Mouse (Mus musculus): ENCODE results near the gene Nup188.
A peak's percentile ranks its signal among the peaks of the same experiment; 100 is the strongest.

Nup188 gene

DNA sequence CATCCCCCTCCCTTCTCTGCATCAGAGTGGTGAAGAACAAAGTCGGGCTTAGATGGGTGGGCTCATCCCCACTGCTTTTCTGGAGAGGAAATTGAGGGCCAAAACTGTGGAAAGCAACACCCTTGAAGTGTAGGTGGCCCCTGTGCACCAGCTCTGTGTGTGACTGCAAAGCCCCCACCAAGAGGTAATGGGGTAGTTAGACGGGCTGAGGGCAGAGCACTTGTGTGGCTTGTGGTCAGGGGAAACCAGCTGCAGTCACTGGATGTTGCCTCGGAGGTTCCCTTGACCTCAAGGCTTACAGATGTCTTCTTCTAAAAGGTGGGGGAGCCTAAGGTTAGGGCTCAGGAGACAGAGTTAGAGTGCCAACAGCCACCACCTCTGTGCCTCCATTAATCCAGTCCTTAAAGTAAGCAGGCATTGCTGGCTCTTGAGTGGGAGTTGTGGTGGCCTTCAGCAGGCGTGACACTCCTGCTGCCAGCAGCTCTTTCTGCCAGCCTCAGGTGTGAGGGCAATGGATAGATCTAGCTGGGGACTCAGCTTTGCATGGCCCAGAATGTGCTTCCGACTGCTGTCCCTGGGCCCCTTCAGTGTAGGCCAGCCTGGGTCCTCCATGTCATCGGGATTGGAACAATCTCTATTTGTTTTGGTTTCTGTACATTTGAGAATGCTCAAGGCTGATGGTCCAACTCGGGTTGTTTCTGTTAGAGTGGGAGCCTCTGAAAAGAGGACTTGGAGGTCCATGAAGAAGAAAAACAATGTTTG lies 28.3 kb upstream of the Nup188 start:
- no peak for DNase-seq

DNA sequence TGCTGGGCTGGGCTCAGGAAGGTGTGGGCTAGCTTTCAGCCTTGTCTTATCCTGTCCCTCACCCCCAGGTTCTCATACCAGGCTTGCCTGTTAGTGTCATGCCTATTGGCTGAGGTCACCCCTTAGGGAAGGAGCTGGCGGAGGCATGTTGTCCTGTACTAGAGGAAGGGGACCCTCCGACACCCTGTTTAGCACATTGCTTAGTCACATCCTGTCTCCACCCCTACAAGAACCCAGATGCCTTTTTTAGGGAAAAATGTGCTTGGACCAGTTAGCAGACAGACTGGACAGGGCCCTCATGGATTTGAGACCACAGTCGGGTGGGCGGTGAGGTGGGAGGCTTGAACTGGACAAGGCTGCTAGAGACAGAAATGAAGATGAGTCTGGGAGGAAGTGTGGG lies 27.6 kb upstream of the Nup188 start:
- DNase-seq, result no peak

DNA sequence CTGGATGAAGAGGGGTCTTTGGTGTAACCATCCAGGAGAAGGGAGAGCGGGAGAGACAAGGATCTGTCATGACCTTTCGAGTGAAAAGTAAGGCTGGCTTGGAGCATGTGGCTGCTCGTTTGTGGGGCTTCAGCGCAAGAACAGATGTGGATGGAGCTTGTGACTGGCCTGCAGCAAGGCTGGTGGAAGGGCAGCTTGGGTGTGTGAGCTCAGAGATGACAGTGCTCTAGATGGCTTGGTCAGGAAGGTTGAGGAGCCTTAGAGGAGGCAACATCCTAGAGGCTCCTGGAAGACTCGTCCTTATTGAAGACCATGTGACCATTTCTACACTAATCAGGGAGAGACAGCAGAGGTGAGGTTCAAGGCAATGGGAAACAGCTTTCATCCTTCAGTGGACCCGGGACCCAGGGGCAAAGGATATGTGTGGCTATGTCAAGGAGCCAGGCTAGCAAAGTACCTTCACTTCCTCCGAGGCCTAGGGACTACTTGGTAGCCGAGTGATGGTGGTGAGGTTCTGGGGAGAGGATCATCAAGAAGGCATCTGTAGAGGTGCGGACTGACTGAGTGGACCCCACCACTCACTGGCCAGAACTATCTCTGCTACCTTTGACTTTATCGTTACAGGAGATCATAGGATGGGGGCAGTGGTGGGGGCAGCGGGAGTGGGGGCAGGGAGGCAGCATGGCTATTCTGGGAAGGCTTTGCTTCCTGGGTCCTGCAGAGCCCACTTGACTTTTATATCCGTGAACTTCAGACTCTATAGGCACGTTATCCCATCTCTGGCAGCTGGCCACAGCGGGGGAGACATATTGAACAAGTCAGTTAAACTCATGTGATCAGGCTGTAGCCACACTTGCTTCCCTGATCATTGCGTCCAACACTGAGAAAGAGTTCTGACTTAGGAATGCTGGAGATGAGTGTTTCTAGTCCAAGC lies 26.8 kb upstream of the Nup188 start:
- DNase-seq, result no peak

DNA sequence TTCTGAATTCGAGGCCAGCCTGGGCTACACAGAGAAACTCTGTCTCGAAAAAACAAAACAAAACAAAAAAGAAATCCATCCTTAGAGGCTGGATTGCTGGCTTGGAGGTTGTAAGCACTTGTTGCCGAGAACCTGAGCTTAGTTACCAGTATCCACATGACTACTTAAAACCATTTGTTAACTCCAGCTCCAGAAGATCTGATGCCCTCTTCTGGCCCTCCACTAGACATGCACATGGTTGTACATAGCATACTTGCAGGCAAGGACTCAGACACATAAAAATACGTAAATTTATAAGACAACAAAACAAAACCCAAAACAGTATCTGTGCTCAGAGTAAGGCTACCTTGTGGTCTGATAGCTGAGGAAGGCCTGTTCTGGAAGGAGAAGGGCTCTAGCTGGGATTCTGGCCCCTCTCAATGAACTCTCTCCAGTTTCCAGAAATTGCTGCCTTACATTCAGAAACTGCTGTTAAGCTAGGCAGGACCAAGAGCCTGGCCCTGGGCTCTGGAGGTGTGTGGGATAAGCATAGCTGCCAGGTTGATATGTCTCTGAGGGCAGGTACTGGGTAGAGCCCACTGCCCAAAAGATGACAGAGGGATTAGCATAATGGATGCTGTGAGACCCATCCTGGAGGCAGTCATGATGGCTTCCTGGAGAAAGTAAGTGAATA lies 25.0 kb upstream of the Nup188 start:
- no peak for DNase-seq

DNA sequence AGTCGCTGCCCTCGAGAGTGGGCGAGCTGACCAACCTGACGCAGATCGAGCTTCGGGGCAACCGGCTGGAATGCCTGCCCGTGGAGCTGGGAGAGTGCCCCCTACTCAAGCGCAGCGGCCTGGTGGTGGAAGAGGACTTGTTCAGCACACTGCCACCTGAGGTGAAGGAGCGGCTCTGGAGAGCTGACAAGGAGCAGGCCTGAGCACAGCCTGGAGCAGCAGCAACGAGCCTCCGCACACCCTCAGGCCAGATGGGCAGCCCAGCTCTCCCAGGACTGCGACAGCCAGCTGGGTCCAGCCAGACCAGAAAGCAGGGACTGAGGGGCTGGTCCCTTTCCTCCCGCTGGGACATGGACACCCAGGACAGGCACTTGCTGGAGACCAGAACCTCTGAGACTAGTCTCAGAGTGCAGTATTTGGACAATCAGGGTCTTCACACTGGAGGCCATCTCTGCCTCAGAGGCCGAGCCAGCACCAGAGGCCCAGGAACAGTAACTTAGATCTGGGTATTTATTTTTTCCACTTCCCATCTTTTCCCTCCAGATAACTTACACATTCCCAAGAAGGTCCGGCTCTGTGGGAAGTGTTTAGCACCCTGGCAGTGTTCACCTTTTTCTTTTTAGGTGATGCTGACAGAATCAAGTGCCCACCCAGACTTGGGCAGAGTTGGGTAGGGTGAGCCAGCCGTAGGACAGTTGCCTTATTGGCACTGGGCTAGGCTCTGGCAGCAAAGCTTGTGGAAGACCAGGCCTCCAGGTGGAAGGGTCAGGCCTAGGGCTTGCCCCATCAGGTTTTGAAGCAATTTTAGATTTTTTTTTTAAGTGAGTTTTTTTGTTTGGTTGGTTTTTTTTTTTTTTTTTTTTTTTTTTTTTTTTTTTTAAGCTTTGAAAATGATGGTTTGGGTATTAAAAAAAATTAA lies 24.0 kb upstream of the Nup188 start:
- DNase-seq, result no peak

DNA sequence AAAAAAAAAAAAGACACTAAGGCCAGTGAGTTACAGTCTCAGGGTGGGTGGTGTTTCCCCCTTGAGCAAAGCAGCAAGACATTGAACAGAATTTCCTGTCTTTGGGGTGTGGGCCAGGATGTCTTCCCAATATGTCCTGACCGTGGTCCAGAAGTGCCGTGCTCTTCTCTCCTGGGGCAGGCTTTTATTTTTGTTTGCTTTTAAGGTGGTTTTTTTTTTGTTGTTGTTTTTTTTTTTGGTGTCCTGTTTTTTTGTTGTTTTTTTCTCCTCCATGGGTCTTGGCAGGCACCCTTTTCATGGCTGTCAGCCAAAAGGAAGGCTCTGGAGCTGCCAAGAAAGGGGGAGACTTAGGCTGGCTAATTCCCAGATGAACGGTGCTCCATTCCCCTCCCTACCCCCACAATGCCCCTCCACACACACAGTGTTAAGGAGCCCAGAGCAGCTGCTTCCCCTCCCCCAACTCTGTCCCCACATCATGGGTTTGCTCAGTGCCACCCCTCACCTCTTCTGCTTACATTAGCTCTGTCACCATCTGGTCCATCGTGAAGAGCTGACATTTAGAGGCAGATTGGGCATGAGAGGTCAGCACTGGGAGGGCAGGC lies 23.3 kb upstream of the Nup188 start:
- no peak for DNase-seq

DNA sequence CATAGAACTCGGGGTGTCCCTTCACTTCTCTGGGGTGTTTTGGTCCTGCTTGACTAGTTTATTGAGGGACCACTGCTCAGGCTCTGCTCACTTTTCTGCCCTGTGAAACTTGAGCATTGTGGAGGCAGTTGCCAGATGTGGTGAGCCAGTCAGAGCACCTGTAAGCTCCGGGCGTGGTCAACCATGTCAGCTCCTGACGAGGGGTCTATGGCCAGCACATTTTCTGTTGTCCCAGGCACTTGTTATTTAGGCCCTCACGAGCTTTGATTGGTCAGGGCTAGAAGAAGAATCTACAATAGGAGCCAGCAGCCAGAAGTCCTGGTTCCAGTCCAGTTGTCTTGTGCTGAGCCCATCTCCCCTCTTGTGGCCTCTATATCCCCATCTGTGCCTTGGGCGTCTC lies 22.4 kb upstream of the Nup188 start:
- no peak for DNase-seq

DNA sequence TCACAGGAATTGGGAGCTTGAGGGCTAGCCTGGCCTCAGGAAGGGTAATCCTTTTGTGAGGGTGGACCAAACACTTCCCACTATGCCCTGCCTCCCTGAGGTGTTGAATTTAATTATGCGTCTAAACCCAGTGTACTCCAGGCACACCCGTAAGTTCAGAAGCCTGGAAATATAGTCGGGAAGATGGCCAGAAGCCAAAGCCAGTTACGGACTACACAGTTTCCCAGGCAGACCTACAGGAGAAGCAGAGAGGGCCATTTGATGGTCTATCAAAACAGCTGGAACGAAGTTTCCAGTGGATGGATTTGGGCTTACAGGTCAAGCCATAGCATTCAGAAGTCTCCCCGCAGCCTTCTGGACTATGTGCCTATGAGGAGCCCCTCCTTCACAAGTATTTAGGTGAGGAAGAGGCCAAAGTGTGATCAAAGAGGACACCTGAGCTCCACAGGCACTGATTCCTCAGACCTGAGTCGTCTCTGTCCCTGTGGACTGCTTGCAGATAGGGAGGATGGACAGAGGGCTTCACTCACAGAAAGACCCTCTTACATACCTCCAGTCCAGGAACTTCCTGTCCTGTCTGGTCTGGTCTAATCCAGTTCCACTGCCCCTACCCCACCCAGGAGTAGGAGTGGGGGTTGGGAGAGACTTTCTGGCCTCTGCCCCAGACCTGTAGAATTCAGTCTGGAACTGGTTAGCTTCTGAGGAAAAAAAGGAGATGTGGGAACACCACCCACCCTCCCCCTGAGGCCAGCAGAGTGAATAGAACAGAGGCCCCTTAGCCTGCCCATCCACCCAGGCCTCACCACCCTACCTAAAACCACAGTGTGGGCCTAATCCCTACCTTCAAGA lies 21.3 kb upstream of the Nup188 start:
- no peak for DNase-seq

DNA sequence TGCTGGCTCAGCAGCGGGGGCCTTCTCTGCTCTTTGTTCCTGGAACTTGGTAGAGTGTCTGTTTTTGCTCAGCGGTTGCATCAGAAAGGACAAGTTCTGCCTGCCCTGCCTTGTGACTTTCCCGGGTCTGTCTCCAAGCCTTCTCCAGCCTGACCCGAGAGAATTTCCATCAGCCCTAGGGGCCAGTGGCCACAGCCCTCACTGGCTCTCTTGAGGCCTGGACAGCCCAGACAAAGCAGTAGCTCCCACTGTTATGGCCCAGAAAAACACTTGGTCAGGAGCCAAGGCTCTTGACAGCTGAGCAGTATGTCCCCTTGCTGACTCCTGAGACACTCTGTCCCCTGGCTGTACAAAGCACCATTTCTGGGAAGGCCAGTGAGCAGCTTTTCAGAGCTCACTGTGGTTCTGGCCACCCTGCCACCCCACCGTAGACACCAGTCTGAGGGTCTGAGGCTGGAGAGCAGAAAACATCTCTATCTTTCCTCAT lies 20.4 kb upstream of the Nup188 start, which contains the start of gene Phyhd1:
Phyhd1 (plus strand) TSS at position 437 of the 487 bp plus-strand sequence.
- no peak for DNase-seq

DNA sequence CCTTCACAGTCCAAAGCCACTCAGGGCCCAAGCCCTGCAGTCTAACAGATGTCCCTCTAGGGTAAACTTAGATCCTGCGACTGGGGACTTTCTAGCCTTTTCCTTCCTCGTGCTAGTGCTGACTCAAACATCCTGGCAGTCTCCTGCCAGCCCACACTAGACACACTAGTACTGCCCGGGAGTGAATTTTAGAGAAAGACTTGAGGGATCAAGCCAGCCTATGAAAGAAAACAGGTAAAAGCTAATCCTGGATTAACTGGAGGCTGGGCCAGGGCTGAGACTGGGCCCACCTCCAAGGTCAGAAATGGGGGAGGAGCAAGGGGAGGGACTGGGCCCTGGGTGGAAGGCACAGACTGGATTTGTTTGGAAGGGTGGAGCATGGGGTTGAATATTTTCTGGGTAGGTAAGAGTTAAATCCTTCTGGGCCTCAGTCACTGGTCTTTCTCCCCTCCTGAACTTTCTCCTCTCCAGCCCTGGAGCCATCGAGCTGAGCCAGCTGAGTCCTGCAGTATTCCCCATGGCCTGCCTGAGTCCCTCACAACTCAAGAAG lies 19.7 kb upstream of the Nup188 start:
- DNase-seq, result no peak

DNA sequence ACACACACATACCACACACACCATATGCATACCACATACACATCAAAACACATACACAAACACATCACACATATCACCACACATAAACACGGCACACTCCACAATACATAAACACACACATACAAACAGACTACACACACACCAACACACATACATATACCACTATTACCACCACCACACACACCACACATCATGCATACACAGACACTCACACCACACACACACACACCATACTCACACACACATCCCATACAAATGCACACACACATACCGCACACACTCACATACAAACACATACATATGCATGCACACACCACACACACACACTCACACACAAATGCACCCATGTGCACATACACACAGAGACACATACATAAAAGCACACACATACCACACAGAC lies 18.7 kb upstream of the Nup188 start:
- no peak for DNase-seq

DNA sequence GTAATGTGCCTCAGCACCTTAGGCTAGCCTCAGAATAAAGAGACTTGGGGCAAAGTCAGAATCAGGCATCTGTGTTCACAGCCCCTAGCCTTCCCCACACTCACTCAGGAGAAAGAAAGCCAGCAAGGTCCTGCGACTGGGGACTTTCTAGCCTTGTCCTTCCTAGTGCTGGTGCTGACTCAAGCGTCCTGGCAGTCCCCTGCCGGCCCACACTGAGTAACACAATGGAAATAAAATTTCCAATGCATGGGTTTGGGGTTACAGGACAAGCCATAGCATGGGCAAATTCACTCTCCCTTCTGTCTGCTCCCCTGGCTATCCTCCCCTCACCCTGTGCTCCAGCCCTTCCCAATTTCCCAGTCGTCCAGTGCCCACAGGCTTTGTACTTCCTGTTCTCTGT lies 17.8 kb upstream of the Nup188 start:
- no peak for DNase-seq

DNA sequence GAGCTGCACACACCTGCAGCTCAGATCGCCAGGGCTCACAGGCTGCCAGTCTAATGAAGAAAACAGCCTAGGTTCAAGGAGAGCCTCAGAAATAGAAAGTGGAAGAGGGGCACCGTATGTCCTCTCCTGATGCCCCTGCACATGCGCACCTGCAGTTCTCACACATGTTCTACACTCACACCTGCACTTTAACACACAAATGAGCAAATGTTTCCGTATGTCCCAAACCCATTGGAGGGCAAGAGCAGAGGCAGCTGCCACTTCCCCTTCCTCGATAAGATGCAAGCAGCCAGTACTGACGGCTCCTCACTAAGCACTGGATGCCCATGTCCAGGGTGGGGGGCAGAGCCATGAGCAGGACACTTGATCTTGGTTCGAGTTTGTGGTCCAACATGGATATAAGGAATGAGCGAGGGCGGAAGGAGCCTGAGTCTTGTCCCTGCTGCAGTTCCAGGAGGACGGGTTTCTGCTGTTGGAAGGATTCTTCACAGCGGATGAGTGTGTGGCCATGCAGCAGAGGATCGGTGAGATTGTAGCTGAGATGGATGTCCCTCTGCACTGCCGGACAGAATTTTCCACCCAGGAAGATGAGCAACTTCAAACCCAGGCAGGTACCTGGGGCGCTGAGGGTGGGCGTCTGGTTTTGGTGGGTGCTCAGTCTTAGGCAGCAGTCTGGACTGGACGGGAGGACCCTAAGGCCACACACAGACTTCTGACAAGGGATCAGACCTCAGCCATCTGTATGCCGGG lies 16.8 kb upstream of the Nup188 start:
- DNase-seq, result no peak

DNA sequence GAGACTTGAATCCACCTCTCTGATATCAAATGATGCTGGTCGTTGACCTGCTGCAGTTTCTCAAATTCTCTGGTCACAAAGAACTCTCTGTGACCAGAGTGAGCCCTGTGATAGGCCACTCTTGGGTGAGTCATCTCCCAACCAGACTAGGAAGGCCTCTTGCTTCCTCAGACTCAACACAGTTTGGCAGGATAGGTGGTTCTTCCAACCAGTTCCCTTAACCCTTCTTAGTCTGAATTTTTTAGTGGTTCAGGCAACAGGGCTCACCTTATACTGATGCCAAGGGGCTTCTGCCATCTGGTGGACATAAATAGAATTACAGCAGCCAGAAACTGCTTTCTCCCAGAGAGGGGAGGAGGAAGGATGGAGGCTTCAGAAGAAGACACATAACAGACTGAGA lies 16.1 kb upstream of the Nup188 start:
- peak; percentile 65 for DNase-seq

DNA sequence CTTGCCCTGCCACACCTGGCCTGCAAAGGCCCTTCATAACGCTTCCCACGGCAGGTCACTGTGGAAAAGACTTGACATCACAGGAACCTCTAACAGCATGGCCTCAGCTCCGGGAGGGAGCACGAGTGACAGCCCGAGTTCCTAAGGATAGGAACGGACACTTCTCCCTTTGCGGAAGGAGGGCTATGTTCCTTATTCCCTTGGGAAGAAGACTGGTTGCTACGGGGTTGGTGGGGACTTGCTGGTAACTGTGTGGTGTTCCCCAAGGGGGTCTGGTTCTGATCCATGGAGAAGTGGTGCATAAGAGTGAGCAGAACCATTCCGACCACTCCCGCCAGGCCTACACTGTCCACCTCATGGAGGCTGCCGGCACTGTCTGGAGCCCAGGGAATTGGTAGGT lies 5.5 kb upstream of the Nup188 start, which contains the start of gene Gm28038:
Gm28038 (plus strand) TSS at position 301 of the 400 bp plus-strand sequence.
- no peak for DNase-seq

DNA sequence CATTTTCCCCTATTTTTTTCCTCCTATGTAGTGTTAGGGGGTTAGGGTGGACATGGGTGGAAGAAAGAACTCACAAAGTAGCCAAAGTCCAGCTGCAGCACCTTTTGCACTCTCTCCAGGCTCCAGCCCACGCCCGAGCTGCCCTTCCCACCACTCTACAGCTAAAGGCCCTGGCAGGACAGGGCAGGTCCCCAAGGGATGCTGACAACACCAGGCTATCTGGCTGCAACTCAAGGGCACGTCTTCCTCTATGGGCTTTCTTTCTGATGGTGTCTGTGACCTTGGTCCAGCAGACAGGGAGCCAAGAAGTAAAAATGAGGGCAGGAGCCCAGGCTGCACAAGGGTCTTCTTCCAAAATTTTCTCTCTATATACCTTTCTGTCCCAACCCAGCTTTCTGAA lies 4.5 kb upstream of the Nup188 start:
- no peak for DNase-seq

DNA sequence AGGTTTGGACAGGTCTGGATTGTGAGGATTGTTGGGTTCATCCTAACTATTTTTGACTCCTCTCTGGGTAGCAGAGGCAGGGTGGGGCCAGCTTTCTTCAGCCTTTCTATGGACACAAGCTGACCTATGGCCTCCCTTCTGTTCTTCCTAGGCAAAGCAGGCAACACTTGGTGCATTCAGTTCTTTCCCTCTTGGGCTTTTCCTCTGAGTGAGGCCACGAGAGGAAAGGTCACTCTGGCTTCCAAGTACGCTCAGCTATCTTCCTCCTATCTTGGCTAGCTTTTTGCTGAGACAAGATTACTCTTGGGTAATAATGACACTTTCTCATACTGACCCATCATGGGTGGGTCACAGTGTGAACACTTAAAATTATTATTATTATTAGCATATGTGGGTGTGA lies 3.0 kb upstream of the Nup188 start:
- DNase-seq, result no peak

DNA sequence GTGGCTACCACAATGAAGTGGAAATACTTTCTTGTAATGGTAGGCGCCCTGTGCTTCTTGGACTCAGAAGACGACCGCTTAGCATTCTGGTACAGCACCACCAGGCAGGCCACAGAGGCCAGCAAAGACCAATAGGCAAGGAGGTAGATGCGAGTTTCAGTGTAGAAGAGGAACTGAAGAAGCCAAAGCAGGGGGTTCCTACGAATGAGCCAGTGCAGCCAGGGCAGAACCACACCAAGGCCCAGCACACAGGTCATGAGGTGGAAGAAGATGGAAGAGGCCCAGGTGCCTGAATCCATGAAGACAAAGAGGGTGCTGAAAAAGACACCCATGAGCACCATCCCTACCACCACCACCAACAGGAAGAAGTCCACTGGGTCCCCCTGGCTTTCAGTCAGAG lies 1.2 kb upstream of the Nup188 start:
- DNase-seq, result no peak

DNA sequence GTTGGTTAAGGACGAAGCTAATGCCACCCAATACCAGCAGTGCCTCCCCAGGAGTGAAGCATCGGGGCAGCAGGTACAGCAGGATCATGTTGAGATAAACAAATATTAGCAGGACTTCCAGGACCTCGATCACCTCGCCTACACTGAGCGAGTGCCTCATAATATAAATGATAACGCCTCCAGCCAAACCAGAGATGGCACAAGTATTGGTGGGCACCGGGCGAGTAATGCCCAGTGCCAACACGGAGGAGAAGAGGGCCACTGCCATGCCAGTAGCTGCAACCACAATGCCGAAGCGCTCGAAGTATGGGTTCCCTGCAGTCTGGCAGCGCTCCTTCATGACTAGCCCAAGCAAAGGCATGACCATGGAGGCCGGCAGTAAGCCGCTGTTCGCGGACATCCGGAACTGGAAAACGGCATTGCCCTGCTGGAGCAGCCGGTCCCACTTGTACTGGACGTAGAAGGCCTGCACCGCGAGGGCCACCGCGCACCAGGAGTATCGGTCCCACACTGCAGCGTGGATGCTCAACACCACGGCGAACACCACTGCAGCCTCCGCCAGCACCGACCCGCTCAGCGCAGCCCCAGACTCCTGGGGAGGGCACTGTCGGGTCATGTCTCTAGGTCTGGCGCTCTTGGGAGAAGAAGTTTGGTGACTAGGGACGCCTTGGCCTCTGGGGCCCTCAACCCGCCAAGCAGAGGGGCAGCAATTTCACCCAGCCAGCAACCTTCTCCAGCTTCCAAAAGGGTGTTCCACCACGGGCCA lies 598 bp upstream of the Nup188 start:
- no peak for DNase-seq
